Mouse (Mus musculus): ENCODE results near the gene Prn.

The Prn gene

GRCm38 (mm10) chr2:131907311-131907710 is 2.4 kb upstream of the Prn start:
- no peak for DNase-seq

GRCm38 (mm10) chr2:131908351-131908861 is 1.4 kb upstream of the Prn start:
- peak; percentile 66 for DNase-seq

GRCm38 (mm10) chr2:131908906-131909305 is 851 bp upstream of the Prn start:
- DNase-seq: peak; percentile 26

- no peak for DNase-seq
Observed at GRCm38 (mm10) chr2:131910847-131911246, 1.1 kb downstream of the Prn start.

GRCm38 (mm10) chr2:131911341-131911740 is 1.6 kb downstream of the Prn start:
- DNase-seq: no peak

- no peak for DNase-seq
Observed at GRCm38 (mm10) chr2:131912526-131913258, 2.9 kb downstream of the Prn start.

GRCm38 (mm10) chr2:131932275-131932902 is 22.6 kb downstream of the Prn start:
- DNase-seq: no peak

- DNase-seq: no peak
Observed at GRCm38 (mm10) chr2:131933013-131933412, 23.3 kb downstream of the Prn start.

GRCm38 (mm10) chr2:131933598-131933997 is 23.8 kb downstream of the Prn start:
- peak; percentile 36 for DNase-seq

- no peak for DNase-seq
Observed at GRCm38 (mm10) chr2:131934243-131934642, 24.5 kb downstream of the Prn start.

GRCm38 (mm10) chr2:131935390-131936105 is 25.8 kb downstream of the Prn start:
- peak; percentile 21 for DNase-seq

GRCm38 (mm10) chr2:131936410-131936809 is 26.7 kb downstream of the Prn start:
- DNase-seq: no peak

- peak; percentile 31 for DNase-seq
Observed at GRCm38 (mm10) chr2:131939404-131940111, 29.8 kb downstream of the Prn start.

- no peak for DNase-seq
Observed at GRCm38 (mm10) chr2:131940506-131940905, 30.7 kb downstream of the Prn start.

GRCm38 (mm10) chr2:131941501-131941900 is 31.7 kb downstream of the Prn start:
- DNase-seq: no peak

GRCm38 (mm10) chr2:131944370-131944769 is 34.6 kb downstream of the Prn start:
- no peak for DNase-seq

GRCm38 (mm10) chr2:131945225-131945624 is 35.5 kb downstream of the Prn start:
- DNase-seq: peak; percentile 0

- DNase-seq: no peak
Observed at GRCm38 (mm10) chr2:131945765-131946164, 36.0 kb downstream of the Prn start.

GRCm38 (mm10) chr2:131946351-131946750 is 36.6 kb downstream of the Prn start:
- DNase-seq: peak; percentile 0

- peak; percentile 0 for DNase-seq
Observed at GRCm38 (mm10) chr2:131948156-131948555, 38.4 kb downstream of the Prn start.

GRCm38 (mm10) chr2:131948916-131949639 is 39.3 kb downstream of the Prn start:
- peak; percentile 0 for DNase-seq
